Mouse (Mus musculus): Measurements from ENCODE around the gene Pcca.

GRCm38 (mm10) chr14:122823791-122824190 lies 289.7 kb downstream of the Pcca start:
- no peak for TF ChIP-seq CTCF (IDR thresholded peaks at IDR 0.05; ENCODE audit: control insufficient read depth, insufficient read depth, insufficient read length)
- no peak for TF ChIP-seq USF1 (IDR thresholded peaks at IDR 0.05; ENCODE audit: low read depth)
- TF ChIP-seq MYOD1 (IDR thresholded peaks at IDR 0.05; ENCODE audit: control insufficient read depth, insufficient read length, low read depth) = no peak
- TF ChIP-seq FOSL1 (IDR thresholded peaks at IDR 0.05; ENCODE audit: insufficient read depth, low read length, poor library complexity, severe bottlenecking) = no peak
- TF ChIP-seq MAX (IDR thresholded peaks at IDR 0.05) = no peak
- no peak for TF ChIP-seq MYOG (IDR thresholded peaks at IDR 0.05; ENCODE audit: control insufficient read depth, extremely low read depth, insufficient read length)

Measured in C2C12 (cell line).